Mouse (Mus musculus): ENCODE results near the gene Rab30.

Rab30 gene

GRCm38 (mm10) chr7:92741152-92741860, at the start of gene Rab30:
Rab30 (plus strand) TSS chr7:92741603.
- Histone ChIP-seq H3K4me3 (replicated peaks; ENCODE audit: low read length) (peak within 1 kb of the TSS; percentile 97), H3K36me3 (ENCODE audit: insufficient read depth, low read length) (peaks cover 39% of the 10 kb centered on the region), H3K27me3 (ENCODE audit: insufficient read depth, low read length) (no peaks in the 10 kb centered on the region), H3K4me1 (replicated peaks; ENCODE audit: low read depth, low read length) (peaks cover 56% of the 10 kb centered on the region), H3K9me3 (ENCODE audit: low read length) (no peaks in the 10 kb centered on the region)
- no peak for TF ChIP-seq POU5F1 (IDR thresholded peaks at IDR 0.05; ENCODE audit: borderline replicate concordance, low read length)
- no peak for TF ChIP-seq NANOG (IDR thresholded peaks at IDR 0.05; ENCODE audit: borderline replicate concordance, low read length)
- no peak for TF ChIP-seq CTCF (conservative IDR thresholded peaks at IDR 0.05; ENCODE audit: low read length)

GRCm38 (mm10) chr7:92696395-92696794, 45.0 kb upstream of the Rab30 start:
- no peaks in the 10 kb centered on the region for H3K9me3 ChIP-seq (ENCODE audit: low read length)
- TF ChIP-seq CTCF (conservative IDR thresholded peaks at IDR 0.05; ENCODE audit: low read length) = no peak
- no peak for TF ChIP-seq NANOG (IDR thresholded peaks at IDR 0.05; ENCODE audit: borderline replicate concordance, low read length)
- TF ChIP-seq POU5F1 (IDR thresholded peaks at IDR 0.05; ENCODE audit: borderline replicate concordance, low read length) = no peak

GRCm38 (mm10) chr7:92698770-92699169, 42.6 kb upstream of the Rab30 start:
- Histone ChIP-seq H3K36me3 (ENCODE audit: insufficient read depth, low read length) (no peaks in the 10 kb centered on the region), H3K27me3 (ENCODE audit: insufficient read depth, low read length) (no peaks in the 10 kb centered on the region), H3K9me3 (ENCODE audit: low read length) (no peaks in the 10 kb centered on the region), H3K4me1 (replicated peaks; ENCODE audit: low read depth, low read length) (no peaks in the 10 kb centered on the region), H3K4me3 (replicated peaks; ENCODE audit: low read length) (no peak overlapping the region)
- no peak for TF ChIP-seq CTCF (conservative IDR thresholded peaks at IDR 0.05; ENCODE audit: low read length)
- no peak for TF ChIP-seq POU5F1 (IDR thresholded peaks at IDR 0.05; ENCODE audit: borderline replicate concordance, low read length)
- no peak for TF ChIP-seq NANOG (IDR thresholded peaks at IDR 0.05; ENCODE audit: borderline replicate concordance, low read length)

More at GRCm38 (mm10) chr7:92696395-92696794, 45.0 kb upstream of the Rab30 start:
- Histone ChIP-seq H3K36me3 (ENCODE audit: insufficient read depth, low read length) (no peaks in the 10 kb centered on the region), H3K4me1 (replicated peaks; ENCODE audit: low read depth, low read length) (no peaks in the 10 kb centered on the region), H3K4me3 (replicated peaks; ENCODE audit: low read length) (no peak overlapping the region), H3K27me3 (ENCODE audit: insufficient read depth, low read length) (no peaks in the 10 kb centered on the region)

GRCm38 (mm10) chr7:92703661-92704060, 37.7 kb upstream of the Rab30 start:
- H3K4me3 ChIP-seq (replicated peaks; ENCODE audit: low read length) = no peak overlapping the region
- no peak for TF ChIP-seq NANOG (IDR thresholded peaks at IDR 0.05; ENCODE audit: borderline replicate concordance, low read length)
- no peak for TF ChIP-seq POU5F1 (IDR thresholded peaks at IDR 0.05; ENCODE audit: borderline replicate concordance, low read length)
- TF ChIP-seq CTCF (conservative IDR thresholded peaks at IDR 0.05; ENCODE audit: low read length) = no peak
- no peaks in the 10 kb centered on the region for H3K36me3 ChIP-seq (ENCODE audit: insufficient read depth, low read length)
- H3K9me3 ChIP-seq (ENCODE audit: low read length) = no peaks in the 10 kb centered on the region
- H3K4me1 ChIP-seq (replicated peaks; ENCODE audit: low read depth, low read length) = no peaks in the 10 kb centered on the region
- 0 out of 2 replicates have a peak, but pooled peaks cover 4% of the 10 kb centered on the region for H3K27me3 ChIP-seq (ENCODE audit: insufficient read depth, low read length)

GRCm38 (mm10) chr7:92705534-92705933, 35.9 kb upstream of the Rab30 start:
- no peaks in the 10 kb centered on the region for H3K9me3 ChIP-seq (ENCODE audit: low read length)
- no peaks in the 10 kb centered on the region for H3K4me1 ChIP-seq (replicated peaks; ENCODE audit: low read depth, low read length)
- 0 out of 2 replicates have a peak, but pooled peaks cover 4% of the 10 kb centered on the region for H3K27me3 ChIP-seq (ENCODE audit: insufficient read depth, low read length)
- no peaks in the 10 kb centered on the region for H3K36me3 ChIP-seq (ENCODE audit: insufficient read depth, low read length)
- H3K4me3 ChIP-seq (replicated peaks; ENCODE audit: low read length) = no peak overlapping the region
- TF ChIP-seq POU5F1 (IDR thresholded peaks at IDR 0.05; ENCODE audit: borderline replicate concordance, low read length) = no peak
- no peak for TF ChIP-seq CTCF (conservative IDR thresholded peaks at IDR 0.05; ENCODE audit: low read length)
- no peak for TF ChIP-seq NANOG (IDR thresholded peaks at IDR 0.05; ENCODE audit: borderline replicate concordance, low read length)

GRCm38 (mm10) chr7:92706711-92707110, 34.7 kb upstream of the Rab30 start:
- Histone ChIP-seq H3K4me3 (replicated peaks; ENCODE audit: low read length) (no peak overlapping the region), H3K9me3 (ENCODE audit: low read length) (no peaks in the 10 kb centered on the region), H3K4me1 (replicated peaks; ENCODE audit: low read depth, low read length) (no peaks in the 10 kb centered on the region), H3K36me3 (ENCODE audit: insufficient read depth, low read length) (no peaks in the 10 kb centered on the region), H3K27me3 (ENCODE audit: insufficient read depth, low read length) (0 out of 2 replicates have a peak, but pooled peaks cover 4% of the 10 kb centered on the region)
- TF ChIP-seq NANOG (IDR thresholded peaks at IDR 0.05; ENCODE audit: borderline replicate concordance, low read length) (no peak), CTCF (conservative IDR thresholded peaks at IDR 0.05; ENCODE audit: low read length) (no peak), POU5F1 (IDR thresholded peaks at IDR 0.05; ENCODE audit: borderline replicate concordance, low read length) (no peak)

- Histone ChIP-seq H3K36me3 (ENCODE audit: insufficient read depth, low read length) (no peaks in the 10 kb centered on the region), H3K27me3 (ENCODE audit: insufficient read depth, low read length) (0 out of 2 replicates have a peak, but pooled peaks cover 4% of the 10 kb centered on the region), H3K4me3 (replicated peaks; ENCODE audit: low read length) (no peak overlapping the region), H3K4me1 (replicated peaks; ENCODE audit: low read depth, low read length) (no peaks in the 10 kb centered on the region), H3K9me3 (ENCODE audit: low read length) (no peaks in the 10 kb centered on the region)
- no peak for TF ChIP-seq NANOG (IDR thresholded peaks at IDR 0.05; ENCODE audit: borderline replicate concordance, low read length)
- no peak for TF ChIP-seq POU5F1 (IDR thresholded peaks at IDR 0.05; ENCODE audit: borderline replicate concordance, low read length)
- no peak for TF ChIP-seq CTCF (conservative IDR thresholded peaks at IDR 0.05; ENCODE audit: low read length)
Observed at GRCm38 (mm10) chr7:92709573-92709972, 31.8 kb upstream of the Rab30 start.

- Histone ChIP-seq H3K27me3 (ENCODE audit: insufficient read depth, low read length) (0 out of 2 replicates have a peak, but pooled peaks cover 4% of the 10 kb centered on the region), H3K9me3 (ENCODE audit: low read length) (no peaks in the 10 kb centered on the region), H3K4me3 (replicated peaks; ENCODE audit: low read length) (no peak overlapping the region), H3K36me3 (ENCODE audit: insufficient read depth, low read length) (no peaks in the 10 kb centered on the region), H3K4me1 (replicated peaks; ENCODE audit: low read depth, low read length) (no peaks in the 10 kb centered on the region)
- TF ChIP-seq NANOG (IDR thresholded peaks at IDR 0.05; ENCODE audit: borderline replicate concordance, low read length) (no peak), POU5F1 (IDR thresholded peaks at IDR 0.05; ENCODE audit: borderline replicate concordance, low read length) (no peak), CTCF (conservative IDR thresholded peaks at IDR 0.05; ENCODE audit: low read length) (no peak)
Observed at GRCm38 (mm10) chr7:92711593-92711992, 29.8 kb upstream of the Rab30 start.

Data from E14TG2a.4 (cell line).